Mouse (Mus musculus) adrenal gland, adult (tissue): ENCODE data around the gene Tgfbr2.
A peak's percentile ranks its signal among the peaks of the same experiment; 100 is the strongest.

Experiments
- DNase-seq, 2 experiments: peaks; one replicate each; pipeline ENCODE4 v3.0.0; 2022 to 2023; ENCODE audit warnings: low spot score in 1 of 2; ENCODE audit not compliant: inconsistent age in 2 of 2

Gene Tgfbr2

GRCm38 (mm10) chr9:116193889-116194450 lies 18.8 kb upstream of the Tgfbr2 start:
- peak in 1 of 2 experiments; percentile 76 for DNase-seq

- no peak for DNase-seq
Measured at GRCm38 (mm10) chr9:116193535-116193881, 18.3 kb upstream of the Tgfbr2 start.

- DNase-seq, result no peak
Measured at GRCm38 (mm10) chr9:116192826-116193534, 17.8 kb upstream of the Tgfbr2 start.

GRCm38 (mm10) chr9:116192253-116192652 lies 17.1 kb upstream of the Tgfbr2 start:
- no peak for DNase-seq

- DNase-seq, result no peak
Measured at GRCm38 (mm10) chr9:116189831-116190230, 14.7 kb upstream of the Tgfbr2 start.

GRCm38 (mm10) chr9:116188952-116189666 lies 13.9 kb upstream of the Tgfbr2 start:
- DNase-seq, result no peak

- DNase-seq, result no peak
Measured at GRCm38 (mm10) chr9:116187181-116187731, 12.1 kb upstream of the Tgfbr2 start.

GRCm38 (mm10) chr9:116184903-116185302 lies 9.7 kb upstream of the Tgfbr2 start:
- DNase-seq, result no peak

- DNase-seq, result no peak
Measured at GRCm38 (mm10) chr9:116183035-116183434, 7.9 kb upstream of the Tgfbr2 start.

GRCm38 (mm10) chr9:116181608-116182007 lies 6.4 kb upstream of the Tgfbr2 start:
- DNase-seq, result no peak

GRCm38 (mm10) chr9:116178151-116178550 lies 3.0 kb upstream of the Tgfbr2 start:
- DNase-seq, result peak; percentile 50 to 87

- peak in 1 of 2 experiments; percentile 43 for DNase-seq
Measured at GRCm38 (mm10) chr9:116177108-116177507, 1.9 kb upstream of the Tgfbr2 start.

GRCm38 (mm10) chr9:116175488-116176115 lies 442 bp upstream of the Tgfbr2 start:
- peak; percentile 58 to 88 for DNase-seq

- DNase-seq, result no peak
Measured at GRCm38 (mm10) chr9:116173473-116174170, 1.5 kb downstream of the Tgfbr2 start.

GRCm38 (mm10) chr9:116173059-116173458 lies 2.1 kb downstream of the Tgfbr2 start:
- DNase-seq, result no peak

GRCm38 (mm10) chr9:116169067-116169466 lies 6.1 kb downstream of the Tgfbr2 start:
- DNase-seq, result no peak

GRCm38 (mm10) chr9:116167304-116167880 lies 7.8 kb downstream of the Tgfbr2 start:
- peak in 1 of 2 experiments; percentile 56 for DNase-seq

GRCm38 (mm10) chr9:116166363-116166762 lies 8.8 kb downstream of the Tgfbr2 start:
- DNase-seq, result peak in 1 of 2 experiments; percentile 27

GRCm38 (mm10) chr9:116163883-116164282 lies 11.3 kb downstream of the Tgfbr2 start:
- no peak for DNase-seq

GRCm38 (mm10) chr9:116162866-116163374 lies 12.2 kb downstream of the Tgfbr2 start:
- peak in 1 of 2 experiments; percentile 28 for DNase-seq
